Mouse (Mus musculus) heart, adult 11 months (tissue): ENCODE measurements around the gene Fnbp1.

Source experiments
- DNase-seq: peaks from one replicate; pipeline ENCODE4 v3.0.0; 2022

Fnbp1 gene

DNA sequence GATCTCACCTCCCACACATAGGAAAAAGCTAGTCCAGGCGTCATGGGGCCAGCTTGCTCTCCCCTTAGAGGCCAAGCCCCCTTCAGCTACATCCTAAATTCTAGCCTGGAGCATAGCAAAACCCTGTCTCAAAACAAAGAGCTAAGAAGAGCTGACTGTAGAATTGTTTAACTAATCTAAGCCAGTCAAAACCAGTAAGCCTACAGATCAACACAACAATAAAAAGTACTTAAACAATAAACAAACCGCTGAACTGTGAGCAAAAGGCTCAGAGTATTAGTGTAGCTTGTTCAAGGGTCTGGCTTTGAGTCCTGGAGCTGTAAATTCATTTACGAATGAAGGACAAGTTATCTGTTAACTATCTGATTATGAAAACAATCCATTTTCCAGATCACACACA, 50.6 kb downstream of the Fnbp1 start:
- DNase-seq: no peak

DNA sequence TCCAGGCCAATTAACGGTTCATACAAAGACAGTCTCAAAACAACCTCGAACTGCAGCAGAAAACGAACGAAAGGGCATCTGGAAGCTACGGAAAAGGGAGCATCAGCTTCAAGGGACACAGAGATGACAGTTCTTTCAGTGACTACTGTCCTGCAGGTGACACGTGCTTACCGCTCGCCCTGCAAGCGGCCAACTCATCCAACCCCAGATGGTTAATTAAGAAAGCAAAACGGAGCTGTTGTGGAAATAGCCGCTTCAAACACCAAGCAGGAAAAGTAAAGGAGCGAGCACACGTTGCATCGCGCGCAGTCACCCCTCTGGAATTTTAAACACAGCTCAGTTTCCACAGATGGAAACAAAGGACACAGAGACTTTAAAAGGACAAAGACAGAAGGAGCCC, 52.2 kb downstream of the Fnbp1 start:
- DNase-seq: no peak

DNA sequence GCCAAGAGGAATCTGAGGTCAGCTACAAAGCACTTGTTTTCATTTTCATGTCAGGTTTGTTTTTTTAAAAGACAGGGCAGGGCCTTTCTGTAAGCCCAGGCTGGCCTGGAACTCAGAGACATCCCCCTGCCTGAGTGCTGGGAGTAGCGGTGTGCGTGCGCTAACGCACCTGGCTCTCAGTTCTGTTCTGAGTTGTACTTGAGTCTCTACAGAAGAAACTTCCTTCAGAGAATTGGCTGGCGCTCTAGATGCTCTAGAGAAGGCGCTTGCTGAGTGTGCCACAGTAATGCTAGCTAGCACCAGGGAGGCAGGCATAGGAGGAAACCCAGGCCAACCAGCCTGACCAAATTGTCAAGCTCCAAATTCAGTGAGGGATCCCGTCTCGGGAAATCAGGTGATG, 52.9 kb downstream of the Fnbp1 start:
- DNase-seq: peak; percentile 89

DNA sequence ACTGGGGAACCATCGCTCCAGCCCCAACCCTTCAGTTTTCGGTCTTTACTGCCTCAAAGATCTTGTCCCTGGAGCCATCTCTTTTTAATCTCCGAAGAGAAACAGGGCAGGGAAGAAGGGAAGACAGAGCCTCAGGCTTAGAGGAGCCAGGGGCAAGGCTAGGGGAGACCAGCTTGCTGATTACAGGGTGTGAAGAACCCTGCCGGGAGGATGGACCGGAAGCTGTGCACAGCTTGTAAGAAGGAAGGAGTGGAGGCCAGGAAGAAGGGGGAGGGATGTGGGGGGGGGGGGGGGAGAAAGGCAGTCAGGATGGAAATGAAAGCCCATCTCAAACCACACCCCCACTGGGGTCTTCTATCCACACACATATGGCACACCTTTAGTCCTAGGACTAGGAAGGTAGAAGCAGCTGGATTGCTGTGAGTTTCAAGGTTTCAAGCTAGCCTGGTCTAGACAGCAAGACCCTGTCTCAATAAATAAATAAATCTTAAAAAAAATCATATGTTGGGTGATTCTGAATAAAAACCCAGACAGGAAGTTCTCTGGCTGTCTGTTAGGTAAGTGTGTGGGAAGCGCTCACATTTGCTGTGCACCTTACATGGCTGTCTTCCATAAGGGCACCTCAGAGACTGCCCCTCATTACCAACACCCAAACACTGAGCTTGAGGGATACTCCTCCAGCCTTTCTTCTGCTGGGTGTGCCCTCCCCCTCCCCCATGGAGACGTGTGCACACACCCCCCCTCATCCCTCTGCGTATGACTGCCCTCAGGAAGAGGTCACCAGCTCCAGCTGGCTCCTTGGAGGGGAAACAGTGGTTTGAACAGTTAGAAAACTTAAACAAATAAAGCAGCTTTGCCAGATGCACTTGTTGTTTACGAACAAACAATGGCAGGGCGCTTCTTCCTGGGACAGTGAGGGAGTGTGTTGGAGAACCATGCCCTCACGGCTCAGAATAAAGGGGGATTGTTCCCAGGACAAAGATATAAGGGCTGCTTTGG, 53.8 kb downstream of the Fnbp1 start:
- peak; percentile 98 for DNase-seq

DNA sequence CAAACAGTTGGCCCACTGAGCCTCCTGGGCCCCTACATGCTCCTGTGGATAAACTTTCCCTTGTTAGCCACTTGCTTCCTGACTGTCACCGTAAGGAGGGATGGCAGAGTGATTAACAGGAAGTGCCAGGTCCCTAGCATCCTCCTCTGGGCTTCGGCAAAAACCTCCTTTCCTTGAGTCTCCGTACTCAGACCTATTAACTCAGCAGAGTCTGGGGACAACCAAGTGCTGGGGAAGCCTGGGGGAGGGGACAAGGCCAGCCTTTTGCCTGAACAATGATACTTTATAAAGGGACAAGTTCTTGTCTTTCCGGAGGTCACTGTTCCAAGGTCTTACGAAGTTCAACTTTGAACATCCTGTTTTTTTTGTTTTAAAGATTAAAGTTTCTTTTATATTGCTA, 54.7 kb downstream of the Fnbp1 start:
- peak; percentile 90 for DNase-seq

DNA sequence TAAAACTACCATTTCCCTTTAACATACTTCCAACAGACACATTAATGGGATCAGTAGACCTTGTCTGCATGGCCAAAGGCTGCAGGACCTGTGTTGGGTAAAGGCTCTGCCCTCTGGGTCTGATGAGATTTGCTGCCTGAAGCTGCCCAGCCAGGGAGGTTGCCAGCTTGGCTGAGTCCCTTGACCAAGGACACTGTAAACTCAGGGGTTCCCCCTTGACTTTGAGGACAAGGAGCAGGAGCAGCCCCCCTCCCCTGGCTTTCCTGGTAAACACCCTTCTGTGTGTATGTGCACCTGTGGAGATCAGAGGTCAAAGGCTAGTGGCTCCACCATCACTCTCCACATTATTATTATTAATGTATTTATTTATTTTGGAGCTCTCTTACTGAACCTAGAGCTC, 55.3 kb downstream of the Fnbp1 start:
- DNase-seq: peak; percentile 91

DNA sequence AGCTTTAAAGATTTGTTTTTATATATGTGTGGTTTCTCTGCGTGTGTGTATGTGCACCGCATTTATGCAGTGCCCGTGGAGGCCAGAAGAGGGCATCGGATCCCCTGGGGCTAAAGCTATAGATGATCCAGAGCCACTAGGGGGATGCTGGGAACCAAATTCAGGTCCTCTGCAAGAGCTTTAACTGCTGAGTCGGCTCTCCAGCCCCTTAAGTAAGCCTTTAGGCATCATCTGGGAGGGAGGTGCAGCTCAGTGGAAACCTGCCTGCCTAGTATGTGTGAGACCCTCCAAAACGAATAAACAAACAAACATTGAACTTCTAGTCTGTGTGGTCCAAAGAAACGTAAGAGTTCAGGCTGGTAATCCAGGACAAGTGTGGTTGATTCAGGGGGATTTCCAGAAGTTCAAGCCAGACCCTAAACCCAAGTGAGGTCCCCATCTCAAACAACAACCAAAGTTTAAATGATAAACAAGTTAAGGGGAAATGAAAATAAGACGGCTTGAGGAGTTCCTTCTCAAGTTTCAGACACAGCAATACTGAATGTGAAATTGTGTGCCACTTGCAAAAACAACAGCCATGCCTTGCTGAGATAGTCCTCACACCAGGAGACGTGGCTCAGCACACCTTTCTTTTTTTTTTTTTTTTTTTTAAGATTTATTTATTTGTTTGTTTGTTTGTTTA, 57.5 kb downstream of the Fnbp1 start:
- peak; percentile 80 for DNase-seq

DNA sequence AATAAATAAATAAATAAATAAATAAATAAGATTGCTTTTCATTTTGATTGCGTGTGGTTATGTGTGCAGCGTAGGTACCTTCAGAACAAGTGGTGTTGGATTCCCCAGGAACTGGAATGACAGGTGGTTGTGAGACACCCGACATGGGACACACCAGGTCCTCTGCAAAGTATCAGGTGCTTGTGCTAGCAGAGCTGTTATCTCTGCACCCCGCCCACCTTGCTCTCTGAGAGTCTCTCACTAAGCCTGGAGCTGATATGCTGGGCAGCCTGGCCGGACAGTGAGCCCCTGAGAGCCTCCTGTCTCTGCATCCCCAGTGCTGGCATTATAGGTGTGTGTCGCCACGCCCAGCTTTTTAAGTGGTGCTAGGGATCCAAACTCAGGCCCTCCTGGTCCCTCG, 58.4 kb downstream of the Fnbp1 start:
- peak; percentile 87 for DNase-seq

DNA sequence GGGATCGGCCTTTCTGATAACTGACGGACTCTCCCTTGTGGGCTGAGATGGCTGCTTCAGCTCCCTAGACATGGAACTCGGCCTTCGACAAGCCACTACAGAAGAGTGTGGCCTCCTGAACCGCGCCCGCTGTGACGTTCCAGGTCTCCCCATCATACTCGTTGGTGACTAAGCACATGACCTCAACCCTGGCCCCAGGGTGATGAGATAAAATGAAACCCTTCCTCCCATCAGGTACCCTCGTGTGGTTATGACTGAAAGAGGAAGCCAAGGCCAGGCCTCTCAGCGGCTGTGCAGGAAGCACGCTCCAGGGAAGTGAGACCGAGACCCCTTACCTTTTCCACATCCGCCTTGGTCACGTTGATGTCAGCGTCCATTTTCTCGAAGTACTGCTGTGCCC, 59.2 kb downstream of the Fnbp1 start:
- DNase-seq: peak; percentile 96

DNA sequence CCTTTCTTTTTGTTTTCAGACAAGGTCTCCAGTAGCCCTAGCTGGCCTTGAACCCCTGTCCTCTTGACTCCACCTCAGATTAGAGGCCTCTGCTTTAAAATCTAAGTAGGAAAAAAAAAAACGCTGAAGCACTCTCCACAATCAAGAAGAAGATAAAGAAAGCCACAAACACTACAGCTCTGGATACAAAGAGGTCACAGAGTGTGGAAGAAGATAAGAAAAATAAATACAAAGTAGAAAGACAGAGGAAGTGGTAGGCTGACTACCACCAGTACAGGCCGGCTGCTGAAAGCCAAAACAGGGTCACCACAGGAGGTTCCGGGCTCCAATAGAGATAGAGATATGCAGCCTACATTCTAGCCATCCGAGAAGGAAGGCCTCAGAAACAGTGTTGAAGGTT, 60.5 kb downstream of the Fnbp1 start:
- DNase-seq: peak; percentile 86

DNA sequence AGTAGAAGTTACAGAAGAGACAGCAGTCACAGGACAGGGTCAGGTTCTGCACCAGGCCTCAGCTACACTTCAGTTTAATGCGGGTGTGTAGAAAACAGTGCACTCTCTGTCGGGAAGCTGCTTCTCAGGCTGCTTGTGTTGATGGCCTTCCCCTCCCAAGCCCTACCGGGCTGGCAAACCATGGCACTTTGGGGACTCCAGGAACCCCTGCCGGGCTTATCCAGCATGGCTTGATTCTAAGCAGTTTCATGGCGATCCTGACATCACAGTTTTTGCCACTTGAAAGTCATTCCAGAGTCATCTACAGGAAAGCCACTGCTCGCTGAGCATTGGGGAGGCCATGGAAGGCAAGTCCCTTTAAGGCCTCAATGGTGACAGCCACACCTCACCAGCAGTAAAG, 62.7 kb downstream of the Fnbp1 start:
- peak; percentile 82 for DNase-seq

DNA sequence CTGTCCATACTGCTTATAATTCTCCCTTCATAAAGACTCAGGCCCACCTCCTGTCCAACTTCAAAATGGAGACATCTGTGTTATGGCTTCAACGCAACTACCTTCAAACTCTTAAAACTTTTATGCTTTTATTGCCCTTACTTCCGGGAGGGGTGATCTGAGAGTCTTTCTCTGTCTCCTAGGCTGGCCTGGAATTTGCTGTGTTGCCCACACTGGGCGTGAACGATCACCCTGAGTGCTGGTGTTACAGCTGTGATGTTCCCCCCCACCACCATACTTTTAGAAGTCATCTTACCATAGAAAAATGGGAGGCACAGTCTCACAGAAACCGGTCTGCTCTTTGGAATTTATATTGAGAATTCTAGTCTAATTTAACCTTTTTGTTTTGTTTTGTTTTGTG, 64.2 kb downstream of the Fnbp1 start:
- DNase-seq: no peak

DNA sequence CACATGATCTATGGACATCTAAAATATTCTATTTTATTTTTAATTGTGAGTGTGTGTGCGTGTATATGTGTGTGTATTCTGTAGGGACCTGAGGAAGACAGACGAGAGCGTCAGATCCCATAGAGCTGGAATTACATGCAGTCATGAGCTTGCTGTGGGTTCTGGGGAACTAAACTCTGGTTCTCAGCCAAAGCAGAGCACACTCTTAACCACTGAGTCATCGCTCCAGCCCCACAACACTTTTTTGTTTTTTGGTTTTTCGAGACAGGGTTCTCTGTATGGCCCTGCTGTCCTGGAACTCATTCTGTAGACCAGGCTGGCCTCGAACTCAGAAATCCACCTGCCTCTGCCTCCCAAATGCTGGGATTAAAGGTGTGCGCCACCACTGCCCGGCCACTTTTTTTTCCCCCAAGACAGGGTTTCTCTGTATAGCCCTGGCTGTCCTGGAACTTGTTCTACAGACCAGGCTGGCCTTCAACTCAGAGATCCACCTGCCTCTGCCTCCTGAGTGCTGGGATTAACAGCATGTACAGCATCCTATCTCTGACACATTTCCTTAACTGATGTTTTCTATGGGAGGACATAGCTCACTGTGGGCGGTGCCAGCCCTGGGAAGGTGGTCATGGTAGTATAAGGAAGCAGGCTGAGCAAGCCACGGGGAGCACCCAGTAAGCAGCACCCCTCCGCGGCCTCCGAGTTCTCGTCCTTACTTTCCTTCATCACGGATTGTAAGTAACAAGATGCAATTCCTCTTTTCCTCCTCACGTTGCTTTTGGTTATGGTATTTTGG, 65.3 kb downstream of the Fnbp1 start:
- peak; percentile 94 for DNase-seq

DNA sequence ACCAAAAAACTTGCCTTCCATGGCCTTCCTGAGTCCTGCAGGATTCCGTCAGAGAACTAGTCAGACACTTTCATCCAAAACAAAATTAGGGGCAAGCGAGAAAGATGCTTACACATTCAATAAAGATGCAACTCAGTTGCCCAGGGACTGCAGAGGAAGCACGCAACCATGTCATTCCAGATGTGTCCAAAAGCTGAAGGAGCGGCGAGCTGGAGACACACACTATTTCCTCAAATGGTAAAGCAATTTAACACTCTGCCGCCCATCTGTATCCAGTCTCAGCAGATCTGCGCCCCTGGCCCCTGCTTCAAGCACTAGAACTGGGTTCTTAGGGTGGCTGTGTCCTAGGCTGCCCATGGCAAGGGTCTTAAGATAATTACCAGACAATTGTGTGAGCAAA, 66.0 kb downstream of the Fnbp1 start:
- DNase-seq: peak; percentile 94

DNA sequence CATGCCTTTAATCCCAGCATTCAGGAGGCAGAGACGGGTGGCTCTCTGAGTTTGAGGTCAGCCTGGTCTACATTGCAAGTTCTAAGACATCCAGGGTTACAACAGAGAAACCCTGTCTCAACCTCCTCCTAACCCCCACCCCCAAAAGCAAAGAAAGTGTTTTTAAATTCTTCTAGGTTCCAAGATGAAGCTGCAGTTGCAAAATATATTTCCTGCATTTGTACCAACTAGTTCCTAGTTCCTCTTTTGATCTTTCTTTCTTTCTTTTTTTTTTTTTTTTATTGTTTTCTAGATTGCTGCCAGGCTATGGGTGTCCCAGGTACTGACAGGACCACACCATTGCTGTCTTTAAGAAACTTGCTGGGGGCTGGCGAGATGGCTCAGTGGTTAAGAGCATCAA, 66.6 kb downstream of the Fnbp1 start:
- DNase-seq: no peak

DNA sequence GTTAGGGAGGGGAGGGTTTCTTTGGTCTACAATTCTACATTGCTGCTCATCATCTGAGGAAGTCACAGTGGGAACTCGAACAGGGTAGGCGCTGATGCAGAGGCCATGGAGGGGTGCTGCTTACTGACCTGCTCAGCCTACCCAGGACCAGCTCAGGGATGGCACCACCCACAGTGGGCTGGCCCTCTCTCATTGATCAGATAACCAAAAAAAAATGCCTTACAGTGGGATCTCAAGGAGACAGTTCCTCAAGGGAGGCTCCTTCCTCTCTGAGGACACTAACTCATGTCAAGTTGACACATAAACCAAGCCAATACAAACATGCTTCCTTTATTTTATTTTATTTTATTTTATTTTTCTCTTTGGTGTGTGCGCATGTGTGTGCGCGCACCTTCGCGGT, 72.3 kb downstream of the Fnbp1 start:
- DNase-seq: no peak

DNA sequence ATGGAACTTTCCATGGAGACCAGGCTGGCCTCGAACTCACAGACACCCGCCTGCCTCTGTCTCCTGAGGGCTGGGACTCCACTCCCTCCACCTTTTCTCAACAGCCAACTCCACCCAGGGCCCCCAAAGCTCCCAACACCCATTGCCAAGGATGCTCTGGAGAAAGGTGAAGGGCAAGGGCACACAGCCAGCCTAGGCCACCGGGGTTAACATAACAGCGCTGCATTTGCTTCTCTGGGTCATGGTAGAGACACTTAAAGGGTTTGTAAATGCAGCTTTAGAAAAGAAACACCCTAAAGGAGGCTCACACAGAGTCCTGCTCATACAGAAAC, 72.7 kb downstream of the Fnbp1 start:
- DNase-seq: no peak

DNA sequence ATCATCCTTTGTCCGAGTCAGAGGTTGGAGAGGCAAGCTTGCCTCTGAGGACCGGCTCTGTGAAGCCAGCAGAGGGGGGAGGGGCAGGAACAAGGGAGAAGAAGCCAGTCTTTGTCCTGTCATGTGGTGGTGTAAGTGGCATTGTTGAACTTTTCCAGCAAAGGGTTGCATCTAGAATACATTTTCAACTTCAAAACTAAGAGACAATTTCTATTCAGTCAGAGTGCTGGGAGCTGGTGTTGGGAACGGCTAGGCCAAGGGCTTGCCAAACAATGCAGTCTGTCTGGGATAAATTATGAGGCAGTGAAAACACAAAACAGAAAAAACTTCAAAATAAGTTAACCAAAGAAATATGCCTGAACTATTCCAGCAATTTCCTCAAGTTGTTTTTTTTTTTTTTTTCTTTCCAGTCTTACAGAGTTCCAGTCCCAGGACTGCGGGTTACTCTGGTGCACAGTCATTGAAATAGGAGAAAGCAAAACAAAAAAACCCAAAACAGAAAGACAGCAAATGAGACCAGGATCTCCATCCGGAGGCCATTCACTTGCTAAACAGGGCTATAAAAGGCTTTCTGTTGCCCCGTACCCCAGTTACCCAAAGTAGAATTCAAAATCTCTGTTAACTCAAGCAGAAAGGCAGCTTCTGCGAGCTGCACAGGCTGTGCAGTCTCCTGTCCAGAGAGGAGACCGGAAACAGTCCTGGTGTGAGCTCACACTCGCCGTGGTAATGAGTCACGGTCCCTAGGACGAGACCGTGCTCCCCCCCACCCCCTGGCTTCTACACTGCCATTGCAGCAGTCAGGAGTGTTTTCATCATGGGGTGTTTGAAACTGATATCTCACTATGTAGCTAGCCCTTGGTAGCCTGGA, 73.3 kb downstream of the Fnbp1 start:
- DNase-seq: peak; percentile 96

DNA sequence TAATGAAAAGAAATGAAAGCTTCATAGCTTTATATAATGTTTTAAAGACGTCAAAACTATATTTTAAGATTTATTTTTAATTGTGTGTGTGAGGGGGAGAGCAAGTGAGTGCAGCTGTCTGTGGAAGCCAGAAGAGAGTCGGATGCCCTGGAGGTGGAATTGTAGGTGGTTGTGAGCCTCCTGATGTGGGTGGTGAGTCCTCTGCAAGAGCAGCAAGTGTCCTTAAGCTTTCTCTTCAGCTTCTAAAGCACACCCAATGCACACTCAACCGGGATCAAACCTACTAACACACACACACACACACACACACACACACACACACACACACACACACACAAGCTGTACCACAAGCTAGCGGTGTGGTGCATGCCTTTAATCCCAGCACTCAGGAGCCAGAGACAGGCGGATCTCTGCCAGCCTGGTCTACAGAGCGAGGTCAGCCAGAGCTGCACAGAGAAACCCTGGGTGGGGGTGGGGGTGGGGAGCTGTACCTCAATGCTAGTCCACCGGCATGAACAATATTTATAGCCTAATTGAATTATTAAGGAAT, 74.0 kb downstream of the Fnbp1 start:
- DNase-seq: no peak

DNA sequence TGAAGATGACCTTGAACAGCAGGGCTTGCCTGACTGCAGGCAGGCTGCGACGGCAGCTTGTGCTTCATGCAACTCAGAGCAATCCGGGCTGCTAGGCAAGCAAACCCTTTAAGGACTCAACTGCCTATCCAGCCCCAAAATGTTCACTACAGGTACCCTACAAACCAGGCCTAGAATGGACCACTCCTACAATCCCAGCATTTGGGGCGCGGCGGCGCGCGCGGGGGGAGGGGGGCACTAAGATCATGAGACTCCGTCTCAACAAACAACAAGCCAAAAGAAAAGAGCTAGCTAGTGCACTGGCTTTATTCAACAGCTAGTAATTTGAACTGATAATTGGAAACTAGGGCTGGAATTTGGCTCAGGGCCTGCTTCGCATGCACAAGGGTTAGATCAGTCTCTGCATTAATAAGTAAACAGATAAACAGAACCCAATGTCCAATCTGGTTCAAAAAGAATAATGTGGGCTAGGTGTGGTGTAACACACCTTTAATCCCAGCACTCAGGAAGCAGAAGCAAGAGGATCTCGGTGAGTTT, 74.7 kb downstream of the Fnbp1 start:
- DNase-seq: no peak

DNA sequence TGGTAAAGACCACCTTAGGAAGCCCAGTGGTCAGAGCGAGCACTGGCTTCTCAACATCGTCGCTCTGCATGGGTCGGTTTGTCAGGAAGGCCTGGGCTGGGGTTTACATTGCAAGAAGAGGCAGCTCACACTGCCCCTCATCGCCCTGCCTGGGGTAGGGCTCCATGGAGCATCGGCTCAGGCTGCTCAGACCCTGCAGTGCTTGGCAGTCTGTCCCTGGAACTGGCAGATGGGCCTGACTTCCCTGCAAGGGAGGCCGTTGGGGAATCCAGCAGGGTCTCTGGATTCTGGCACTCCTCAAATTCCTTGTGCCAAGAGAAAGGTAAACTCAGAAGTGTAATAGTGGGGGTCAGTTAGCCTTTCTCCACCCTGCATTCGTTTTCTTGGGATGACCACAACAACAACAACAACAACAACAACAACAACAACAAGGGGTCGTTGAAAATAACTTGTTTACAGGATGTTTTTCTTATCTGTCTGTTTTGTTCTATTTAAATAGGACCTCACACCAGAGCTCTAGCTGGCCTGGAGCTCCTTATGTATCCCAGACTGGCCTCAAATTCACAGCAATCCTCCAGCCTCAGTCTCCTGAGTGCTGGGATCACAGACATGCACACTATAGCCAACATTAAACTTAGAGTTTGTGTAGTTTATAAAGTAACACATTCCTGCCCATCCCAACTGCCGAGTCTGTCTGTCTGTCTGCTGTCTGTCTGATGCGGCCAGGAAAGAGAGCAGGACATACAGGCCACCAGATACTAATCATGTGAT, 75.6 kb downstream of the Fnbp1 start:
- no peak for DNase-seq
